Mouse (Mus musculus) heart, postnatal 36 days (tissue): ENCODE measurements at regions not wholly inside any gene's neighbourhood (a gene's known extent, or its start where the extent isn't known, plus 50 kb on each side); places are given as distances from the start of the nearest gene placed in this dataset.

Source experiments
- DNase-seq, 2 experiments: peaks; one replicate each; pipeline ENCODE4 v3.0.0; 2021 to 2022
- intact Hi-C: fragments of 180-260 bp; cut with DNase I; formaldehyde crosslinking; loops from one replicate; pipeline ENCODE4 v1.15.1; 2025

GRCm38 (mm10) chr4:22282536-22283323 lies 74.6 kb upstream of the Fbxl4 start:
- DNase-seq, result no peak
- intact Hi-C loops, result no loop called here

- no peak for DNase-seq
- intact Hi-C loops, result no loop called here
Observed at GRCm38 (mm10) chr4:22292169-22292568, 65.2 kb upstream of the Fbxl4 start.

GRCm38 (mm10) chr4:22300206-22300605 lies 57.1 kb upstream of the Fbxl4 start:
- intact Hi-C loops, result no loop called here
- no peak for DNase-seq

GRCm38 (mm10) chr4:22301148-22301942 lies 56.0 kb upstream of the Fbxl4 start:
- no peak for DNase-seq
- intact Hi-C loops, result no loop called here

GRCm38 (mm10) chr4:22301943-22302215 lies 55.5 kb upstream of the Fbxl4 start:
- DNase-seq, result no peak
- intact Hi-C loops, result no loop called here

- intact Hi-C loops, result no loop called here
- DNase-seq, result no peak
Observed at GRCm38 (mm10) chr4:22302262-22302661, 55.1 kb upstream of the Fbxl4 start.
